Mouse (Mus musculus) large intestine, adult 2 months (tissue): ENCODE measurements at regions not wholly inside any gene's neighbourhood (a gene's known extent, or its start where the extent isn't known, plus 50 kb on each side); places are given as distances from the start of the nearest gene placed in this dataset.

Experiments
- DNase-seq: peaks from one replicate; pipeline ENCODE4 v3.0.0-alpha.2; 2012; ENCODE audit warnings: low read depth, low spot score
- WGBS: fragments of 180-500 bp; shearing (Covaris S2); methylation state at CpG from one replicate; pipeline ENCODE4 v1.1.7; 2018; 5-methylcytosine and 5-hydroxymethylcytosine counted together

DNA sequence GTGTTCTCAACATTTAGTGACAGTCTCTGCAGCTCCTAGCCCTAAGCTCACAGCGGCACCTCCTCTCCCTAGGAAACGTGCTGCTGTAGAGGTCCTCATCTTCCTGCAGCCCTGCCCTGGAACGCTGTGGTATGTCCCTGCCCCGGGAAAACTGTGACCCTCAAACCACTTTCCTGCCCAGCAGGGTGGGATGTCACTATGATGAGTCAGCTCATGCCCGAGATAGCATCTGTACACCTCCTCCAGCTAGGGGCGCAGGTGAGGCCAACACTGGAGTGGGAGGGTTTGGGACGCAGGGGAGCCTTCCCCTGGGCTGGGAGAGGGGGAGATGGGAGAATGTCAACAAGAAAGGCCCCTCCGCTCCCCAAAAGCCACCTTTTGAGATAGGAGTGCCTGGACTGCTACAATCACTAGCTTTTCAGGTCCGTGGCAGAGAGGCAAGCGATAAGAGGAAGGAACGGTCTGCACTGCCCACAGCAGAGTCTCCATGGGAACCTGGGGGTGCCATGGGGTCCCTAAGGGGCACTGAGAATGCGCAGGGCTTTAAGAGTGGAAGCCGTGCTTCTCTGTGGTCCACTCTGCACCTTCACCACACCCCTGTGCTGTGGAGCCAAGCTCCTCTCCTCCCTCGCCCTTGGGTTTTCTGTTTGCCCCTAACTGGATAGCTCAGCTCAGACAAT lies 80.5 kb upstream of the Hand1 start:
- 66% methylated on average over 14 of the region's 14 CpGs for WGBS
- DNase-seq, result no peak

DNA sequence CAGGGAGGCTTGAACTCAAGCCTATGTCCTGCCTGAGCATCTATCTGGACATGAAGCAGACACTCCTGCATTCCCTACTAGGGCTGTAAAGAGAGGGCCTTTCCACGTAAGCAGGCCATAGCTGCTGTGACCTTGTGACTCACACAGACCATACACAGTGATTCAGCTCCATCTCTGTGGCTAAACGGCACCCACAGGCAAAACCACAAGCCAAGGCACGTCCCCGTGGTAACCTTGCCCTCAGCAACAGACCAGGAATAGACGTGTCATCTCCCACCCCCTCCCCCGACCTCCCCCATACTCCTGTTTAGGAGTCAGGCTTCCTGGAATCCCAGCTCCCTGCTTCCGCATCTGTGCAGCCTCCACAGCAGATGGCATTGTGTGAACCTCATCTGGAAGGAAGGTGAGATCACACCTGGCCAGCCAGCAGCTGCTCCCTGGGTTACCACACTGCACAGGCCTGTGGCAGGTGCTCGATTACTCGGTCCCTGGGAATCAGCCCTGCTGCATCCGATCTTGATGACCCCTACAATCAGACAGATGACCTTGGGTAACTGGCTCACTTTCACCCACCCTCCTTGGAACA lies 79.2 kb upstream of the Hand1 start:
- 46% methylated on average over 10 of the region's 10 CpGs for WGBS
- no peak for DNase-seq

DNA sequence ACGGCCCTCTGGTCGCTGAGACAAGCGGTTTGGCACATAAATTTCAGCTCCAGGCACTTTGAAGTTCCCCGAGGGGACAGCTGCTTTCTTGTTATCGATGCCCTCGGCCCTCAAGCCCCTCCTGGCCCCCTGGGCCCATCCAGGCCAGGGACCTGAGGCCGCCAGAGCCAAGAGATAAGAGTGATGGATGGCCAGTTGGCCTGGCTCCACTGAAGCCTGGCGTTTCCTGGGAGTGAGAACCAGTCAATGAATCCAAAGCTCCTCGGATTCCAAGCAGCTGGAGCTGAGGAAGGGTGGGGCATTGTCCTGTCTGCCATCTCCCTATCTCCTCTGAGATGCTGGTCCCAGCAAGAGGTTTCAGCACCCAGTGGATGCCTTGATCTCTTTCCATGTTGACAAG lies 71.6 kb upstream of the Hand1 start:
- WGBS, result 52% methylated on average over 9 of the region's 9 CpGs

DNA sequence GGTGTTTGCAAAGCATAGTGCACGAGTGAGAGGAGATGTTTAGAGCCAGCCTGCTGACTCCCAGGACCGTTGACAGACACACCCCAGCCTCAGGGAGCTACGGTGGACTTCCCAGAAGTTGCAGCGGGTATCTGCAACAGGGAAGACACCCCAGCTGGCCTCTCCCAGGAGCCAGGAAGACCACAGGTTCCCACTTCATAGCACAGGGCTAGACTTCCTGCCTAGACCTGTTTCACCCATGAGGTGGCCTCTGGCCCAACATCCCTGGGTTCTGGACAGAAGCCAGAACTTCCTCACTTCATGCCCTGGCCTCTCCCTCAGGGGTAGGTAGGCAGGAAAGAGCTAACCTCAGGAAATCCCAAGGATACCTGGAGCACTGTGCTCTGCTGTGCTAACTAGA lies 66.7 kb upstream of the Hand1 start:
- WGBS, result 20% methylated on average over 4 of the region's 4 CpGs

More for the DNA sequence above, 71.6 kb upstream of the Hand1 start:
- DNase-seq, result no peak

DNA sequence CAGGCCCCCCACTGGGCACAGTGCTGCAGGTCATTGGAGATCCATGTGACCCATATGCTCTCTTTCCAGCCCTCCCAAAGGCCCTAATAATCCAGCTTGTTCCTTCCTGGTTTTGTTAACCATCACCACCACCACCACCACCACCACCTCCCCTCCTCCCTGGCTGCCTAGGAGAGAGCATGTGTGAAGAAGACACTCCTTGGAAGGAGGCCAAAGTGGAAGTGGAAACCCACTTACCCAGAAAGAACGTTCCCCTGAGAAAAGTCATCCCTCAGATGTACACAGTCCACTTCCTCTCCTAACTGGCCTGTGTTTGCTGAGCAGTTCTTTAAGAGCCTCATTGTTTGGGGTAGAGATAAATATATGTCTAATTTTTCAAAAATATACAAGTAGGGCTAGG lies 62.9 kb upstream of the Hand1 start:
- 13% methylated on average over 1 of the region's 1 CpGs for WGBS
- DNase-seq, result no peak

More for the DNA sequence above, 66.7 kb upstream of the Hand1 start:
- DNase-seq, result no peak

DNA sequence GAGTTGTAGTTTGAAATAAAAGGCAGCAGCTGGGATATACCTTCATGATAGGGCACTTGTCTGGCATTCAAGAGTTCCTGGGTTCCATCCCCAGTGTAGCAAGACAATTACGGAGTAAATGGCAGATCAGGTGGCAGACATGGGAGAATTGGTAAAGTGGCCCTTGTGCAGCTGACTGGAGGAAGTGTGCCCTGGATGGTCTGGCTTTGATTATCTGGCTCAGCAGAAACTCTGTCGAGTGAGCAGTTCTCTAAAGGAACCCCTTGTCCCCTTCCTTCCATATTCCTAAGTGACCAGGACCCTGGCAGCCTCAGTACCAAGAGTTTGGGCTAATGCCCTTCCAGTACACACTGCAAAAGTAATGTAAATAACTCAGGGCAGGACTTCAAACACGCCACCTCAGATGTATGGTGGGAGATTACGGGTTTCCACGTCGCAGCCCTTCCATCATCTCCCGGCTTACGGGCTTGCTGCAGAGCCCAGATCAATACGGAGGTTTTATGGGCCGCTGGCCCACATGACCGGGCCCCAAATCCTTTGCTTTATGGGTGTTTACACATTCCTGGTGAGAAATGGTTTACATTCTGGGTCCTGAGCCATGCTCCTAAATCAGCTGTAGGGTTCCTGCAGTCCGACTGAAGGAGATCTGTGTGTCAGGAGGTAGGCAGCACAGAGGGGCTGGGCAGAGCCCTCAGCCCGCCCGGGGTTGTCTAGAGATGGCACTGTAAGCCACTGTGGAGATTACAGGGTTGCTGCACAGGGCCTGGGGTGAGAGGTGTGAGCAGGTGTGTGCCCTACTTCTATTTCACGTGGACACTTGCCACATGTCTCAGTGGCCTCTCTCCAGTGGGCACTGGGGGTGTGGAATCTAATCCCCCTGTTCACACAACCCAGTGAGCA lies 50.4 kb upstream of the Hand1 start:
- no peak for DNase-seq
- WGBS, result 26% methylated on average over 15 of the region's 15 CpGs
